Mouse (Mus musculus): ENCODE data around the gene Gmppb. TPM values are rescaled to one million over a fixed set of nuclear protein-coding genes. Genes with fewer than 3 reads are reported as not detected.
A peak's percentile ranks its signal among the peaks of the same experiment; 100 is the strongest.

The Gmppb gene
- total RNA-seq, 2 experiments from 2014 or later: 14.5 to 17.2 TPM

GRCm38 (mm10) chr9:108071801-108072200, 22.8 kb downstream of the Gmppb start:
- DNase-seq (ENCODE audit: extremely low spot score in 1 of 2, low spot score in 1 of 2): no peak

DNA sequence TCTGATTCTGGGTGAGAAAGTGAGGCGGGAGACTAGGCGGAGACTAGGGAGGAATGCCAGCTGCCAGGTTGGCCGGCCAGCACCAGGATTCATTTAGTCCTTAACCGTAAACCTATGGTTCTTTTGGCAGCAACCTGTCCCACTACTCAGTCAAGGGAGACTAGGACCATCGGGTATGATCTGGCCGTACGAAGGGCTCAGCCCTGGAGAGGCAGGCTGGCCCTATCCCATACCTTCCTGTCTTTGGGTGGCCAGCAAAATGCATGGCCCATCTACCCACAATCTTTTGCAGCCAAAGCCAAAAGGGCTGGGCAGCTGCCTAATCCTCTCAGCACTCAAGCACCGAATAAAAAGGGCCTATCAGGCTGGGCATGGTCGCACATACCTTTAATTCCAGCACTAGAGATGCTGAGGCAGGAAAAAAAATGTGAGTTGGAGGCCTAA, 23.5 kb downstream of the Gmppb start:
- DNase-seq (ENCODE audit: extremely low spot score in 1 of 2, low spot score in 1 of 2): no peak

DNA sequence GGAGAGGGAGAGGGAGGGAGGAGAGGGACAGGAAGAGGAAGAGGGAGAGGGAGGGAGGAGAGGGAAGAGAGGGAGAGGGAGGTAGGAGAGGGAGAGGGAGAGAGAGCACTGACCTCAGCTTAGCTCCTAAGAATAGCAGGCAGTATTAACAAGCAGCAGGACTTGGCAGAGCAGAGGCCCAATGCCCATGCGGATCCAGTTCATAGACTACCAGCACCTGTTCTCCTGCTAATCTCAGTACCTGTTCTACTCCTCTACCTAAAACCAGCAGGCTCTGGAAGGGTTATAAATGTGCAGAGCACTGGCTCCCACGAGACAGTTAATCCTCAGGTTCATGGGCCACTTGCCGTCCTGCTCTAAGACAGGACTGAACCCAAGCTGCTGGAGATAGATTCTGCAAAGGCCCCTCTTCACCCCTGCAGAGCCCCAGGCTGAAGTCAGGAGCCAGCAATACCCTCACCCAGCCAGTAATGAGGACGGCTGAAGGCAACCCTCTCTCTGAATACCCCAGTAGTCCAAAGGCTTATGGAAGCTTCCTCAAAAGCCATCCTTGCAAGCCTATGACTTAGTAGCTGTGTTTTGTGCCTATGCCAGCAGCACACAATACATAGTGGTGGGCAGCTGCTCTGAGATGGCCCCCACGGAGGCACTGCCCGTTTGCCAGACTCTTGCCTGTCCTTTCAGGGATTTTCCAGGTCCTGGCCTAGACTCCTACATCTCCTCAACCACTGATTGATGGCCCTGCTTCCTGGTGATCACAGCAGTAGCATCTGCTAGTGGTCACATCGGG, 24.3 kb downstream of the Gmppb start:
- no peak for DNase-seq (ENCODE audit: extremely low spot score in 1 of 2, low spot score in 1 of 2)

DNA sequence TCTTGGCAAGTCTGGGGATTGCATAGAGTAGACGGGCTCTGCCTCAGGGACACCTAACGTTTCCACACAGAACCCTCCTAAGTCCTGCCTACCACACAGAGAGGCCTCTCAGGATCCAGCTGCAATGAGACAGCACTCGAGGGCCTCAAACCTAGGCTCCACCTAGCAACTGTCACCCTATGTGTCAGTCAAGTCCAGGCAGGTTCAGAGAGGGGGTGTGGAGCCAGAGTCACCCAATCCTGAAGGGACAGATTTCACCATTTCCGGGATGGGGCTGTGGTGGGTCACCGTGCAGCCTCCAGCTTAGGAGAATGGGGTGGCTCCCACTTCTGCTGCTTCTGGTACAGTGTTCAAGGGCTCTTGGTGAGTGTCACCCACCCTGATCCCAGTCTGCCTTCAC, 31.1 kb downstream of the Gmppb start, which contains the start of gene Mst1:
Mst1 (plus strand) TSS at position 269 of the 400 bp plus-strand sequence.
- DNase-seq (ENCODE audit: extremely low spot score in 1 of 2, low spot score in 1 of 2): no peak

DNA sequence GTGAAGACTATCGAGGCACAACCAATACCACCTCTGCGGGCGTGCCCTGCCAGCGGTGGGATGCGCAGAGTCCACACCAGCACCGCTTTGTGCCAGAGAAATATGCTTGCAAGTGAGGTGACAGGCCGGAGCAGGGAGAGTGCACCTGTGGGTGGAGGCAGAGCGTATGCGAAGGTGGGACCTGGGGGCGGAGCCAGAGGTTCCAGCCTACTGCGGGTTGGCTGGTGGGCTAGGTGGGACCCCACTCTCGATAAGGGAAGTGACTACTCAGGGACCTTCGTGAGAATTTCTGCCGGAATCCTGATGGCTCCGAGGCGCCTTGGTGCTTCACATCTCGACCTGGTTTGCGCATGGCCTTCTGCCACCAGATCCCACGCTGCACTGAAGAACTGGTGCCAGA, 33.5 kb downstream of the Gmppb start:
- no peak for DNase-seq (ENCODE audit: extremely low spot score in 1 of 2, low spot score in 1 of 2)

GRCm38 (mm10) chr9:108082988-108083431, 34.0 kb downstream of the Gmppb start, which contains the start of gene Rnf123:
Gene Rnf123, minus strand, starts transcription at chr9:108083346.
- no peak for DNase-seq (ENCODE audit: extremely low spot score in 1 of 2, low spot score in 1 of 2)

- no peak for DNase-seq (ENCODE audit: extremely low spot score in 1 of 2, low spot score in 1 of 2)
Observed at GRCm38 (mm10) chr9:108083561-108083960, 34.5 kb downstream of the Gmppb start.

- DNase-seq (ENCODE audit: extremely low spot score in 1 of 2, low spot score in 1 of 2): no peak
Observed at GRCm38 (mm10) chr9:108085261-108085660, 36.2 kb downstream of the Gmppb start.

DNA sequence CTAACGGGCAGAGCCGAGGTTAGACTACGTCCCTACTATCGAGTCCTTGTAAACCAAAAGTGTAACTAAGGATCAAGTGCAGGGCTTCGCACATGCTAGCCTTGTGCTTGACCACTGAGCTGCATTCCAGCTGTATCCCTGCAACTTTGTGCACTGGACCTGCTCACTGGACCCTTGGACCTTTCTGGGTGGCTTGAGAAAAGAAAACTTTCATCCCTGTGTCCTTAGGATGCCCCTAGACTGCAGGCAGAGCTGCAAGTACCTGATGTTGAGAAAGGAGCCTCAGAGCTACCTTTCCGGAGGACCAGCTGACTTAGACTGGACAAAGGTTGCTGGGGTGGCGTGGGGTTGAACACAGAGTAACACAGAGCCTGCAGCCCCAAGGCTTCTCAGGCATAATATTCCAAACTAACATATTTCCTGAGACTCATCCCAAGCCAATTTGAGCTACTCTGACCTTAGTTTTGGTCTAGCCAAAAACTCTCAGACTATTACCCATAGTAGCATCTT, 41.6 kb downstream of the Gmppb start:
- no peak for DNase-seq (ENCODE audit: extremely low spot score in 1 of 2, low spot score in 1 of 2)

DNA sequence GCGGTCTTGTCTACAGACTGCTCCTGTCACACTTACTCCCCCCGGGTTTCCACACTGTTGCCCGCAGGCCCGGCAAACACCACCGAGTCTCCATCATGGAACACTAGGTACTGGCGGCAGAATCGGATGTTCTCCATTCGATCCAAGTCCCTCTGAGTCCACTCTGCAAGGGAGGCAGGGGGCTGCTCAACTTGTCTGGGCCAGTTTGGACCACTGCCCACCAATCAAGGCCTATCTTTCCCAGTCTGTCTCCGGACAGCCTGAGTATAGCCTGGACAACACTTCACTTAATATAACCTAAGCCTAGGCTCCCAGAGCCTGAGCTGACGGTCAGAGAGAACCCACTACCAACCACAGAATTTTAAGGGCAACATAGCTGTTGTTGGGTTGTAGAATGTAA, 44.5 kb downstream of the Gmppb start:
- no peak for DNase-seq (ENCODE audit: extremely low spot score in 1 of 2, low spot score in 1 of 2)

- DNase-seq (ENCODE audit: extremely low spot score in 1 of 2, low spot score in 1 of 2): peak; percentile 67 to 73
Observed at GRCm38 (mm10) chr9:108094184-108094941, 45.3 kb downstream of the Gmppb start, which contains the start of gene Apeh. Gene Apeh, minus strand, starts transcription at chr9:108094606.

GRCm38 (mm10) chr9:108094998-108095411, 46.0 kb downstream of the Gmppb start:
- no peak for DNase-seq (ENCODE audit: extremely low spot score in 1 of 2, low spot score in 1 of 2)

DNA sequence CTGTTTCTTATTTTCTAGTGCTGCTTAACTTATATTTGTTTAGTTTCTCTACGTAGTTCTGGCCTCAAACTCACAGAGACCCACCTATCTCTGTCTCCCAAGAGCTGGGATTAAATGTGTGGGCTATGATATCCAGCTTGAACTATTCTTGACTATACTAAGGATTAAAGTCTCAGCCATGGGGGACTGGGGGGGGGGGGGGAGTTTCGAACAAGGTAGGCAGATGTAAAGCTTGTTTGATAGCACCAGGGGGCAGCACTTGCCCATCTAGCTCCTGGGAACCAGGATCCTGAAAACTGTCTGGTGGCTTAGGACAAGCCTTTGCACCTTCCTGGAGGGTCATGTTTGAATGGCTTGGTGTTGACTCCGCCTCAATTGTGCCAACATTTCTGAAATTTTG, 46.5 kb downstream of the Gmppb start:
- peak in 1 of 2 experiments; percentile 61 for DNase-seq (ENCODE audit: extremely low spot score in 1 of 2, low spot score in 1 of 2)

DNA sequence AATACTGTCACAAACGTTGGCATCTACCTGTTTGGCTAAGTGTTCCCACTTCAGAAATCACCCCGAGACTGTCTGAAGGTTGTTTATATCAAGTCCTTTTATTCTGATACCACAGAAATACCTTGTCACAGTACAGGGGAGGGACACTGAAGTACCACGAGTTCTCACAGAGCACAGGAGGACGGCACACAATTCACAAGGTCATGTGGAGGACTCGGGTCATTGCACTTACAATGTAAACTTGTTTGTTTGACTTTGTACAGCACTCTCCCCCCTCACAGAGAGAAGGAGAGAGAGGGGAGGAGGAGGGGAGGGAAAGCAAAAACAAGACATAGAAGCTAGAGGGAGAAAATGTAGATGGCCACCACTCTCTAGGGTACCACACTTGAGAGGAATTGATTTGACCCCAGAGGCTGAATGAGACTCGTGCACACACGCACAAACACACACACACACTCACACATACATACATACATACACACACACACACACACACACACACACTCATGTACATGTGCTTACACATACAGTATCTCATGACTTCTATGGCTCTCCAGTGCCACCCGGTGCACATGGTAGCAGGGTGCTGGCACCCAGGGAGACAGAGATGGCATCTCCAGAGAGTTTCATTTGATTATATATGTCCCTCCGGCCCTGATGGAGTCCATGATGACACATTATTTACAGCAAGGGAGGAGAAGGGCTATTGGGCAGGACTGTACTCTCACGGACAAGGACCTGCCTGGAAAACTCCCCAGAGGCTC, 47.1 kb downstream of the Gmppb start:
- no peak for DNase-seq (ENCODE audit: extremely low spot score in 1 of 2, low spot score in 1 of 2)

DNA sequence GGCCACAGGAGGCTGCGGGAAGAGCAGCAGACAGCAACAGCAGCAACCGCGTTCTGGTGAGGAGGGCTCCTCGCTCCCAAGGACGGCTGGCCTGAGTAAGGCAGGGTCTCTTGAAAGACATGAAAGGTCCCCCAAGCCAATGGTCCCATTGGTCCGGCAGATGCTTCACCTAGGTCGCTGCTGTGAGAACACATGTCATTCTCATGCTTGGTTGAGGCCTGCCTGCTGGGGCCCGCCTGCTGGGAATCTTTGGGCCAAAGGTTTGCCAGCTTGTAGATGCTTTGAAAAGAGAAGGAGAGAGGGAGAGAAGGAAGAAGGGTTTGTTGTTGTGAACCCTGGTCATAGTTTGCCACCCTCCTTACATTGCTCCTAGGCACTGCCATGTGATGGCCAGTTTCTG, 50.6 kb downstream of the Gmppb start:
- no peak for DNase-seq (ENCODE audit: extremely low spot score in 1 of 2, low spot score in 1 of 2)

Small RNA genes lying within 50 kb of the gene (microRNA-seq; reads per million reads assigned to microRNA genes)
- gene Mir7088: 0 reads per million in 2 experiments

Other genes starting within 250 kb of the Gmppb start
- gene Rbm6, start 176.0 kb upstream of the Gmppb start, total RNA-seq (2021): 10 to 100 TPM; 52.3 to 59.6 TPM
- gene Mon1a, start 161.1 kb upstream of the Gmppb start, total RNA-seq (2021): 10 to 100 TPM; 24.4 to 25.1 TPM
- 1 to 10 TPM; 1.6 to 2.6 TPM for gene Mst1r, start 142.4 kb upstream of the Gmppb start, total RNA-seq (2021)
- gene Actl11, start 120.8 kb upstream of the Gmppb start, total RNA-seq (2021): not detected
- 100 to 1,000 TPM; 509 to 559 TPM for gene Camkv, start 113.6 kb upstream of the Gmppb start, total RNA-seq (2021)
- 10 to 100 TPM; 17.2 to 19.1 TPM for gene Traip, start 99.1 kb upstream of the Gmppb start, total RNA-seq (2021)
- gene Uba7, start 73.7 kb upstream of the Gmppb start, total RNA-seq (2021): 1 to 10 TPM; 3.8 to 5.2 TPM
- 1 to 10 TPM; 1.0 to 1.4 TPM for gene Gm20661, start 66.2 kb upstream of the Gmppb start, total RNA-seq (2021)
- gene Inka1, start 63.4 kb upstream of the Gmppb start, total RNA-seq (2021): 10 to 100 TPM; 12.0 to 13.6 TPM
- gene Cdhr4, start 56.7 kb upstream of the Gmppb start, total RNA-seq (2021): 1 to 10 TPM; 3.3 to 5.3 TPM
- 1 to 10 TPM in 1 of 2 experiments, not detected in 1; 3.5 TPM for gene Gm20662, start 52.9 kb upstream of the Gmppb start, total RNA-seq (2021)
- gene Ip6k1, start 46.7 kb upstream of the Gmppb start, total RNA-seq (2021): 100 to 1,000 TPM; 220 to 228 TPM
- 1 to 10 TPM; 2.0 to 2.2 TPM for gene Amigo3, start 3.9 kb downstream of the Gmppb start, total RNA-seq (2021)
- gene Mst1, start 31.2 kb downstream of the Gmppb start, total RNA-seq (2021): not detected
- 10 to 100 TPM; 95.1 to 97.3 TPM for gene Rnf123, start 34.1 kb downstream of the Gmppb start, total RNA-seq (2021)
- 10 to 100 TPM; 32.0 to 32.7 TPM for gene Apeh, start 45.4 kb downstream of the Gmppb start, total RNA-seq (2021)
- 100 to 1,000 TPM; 190 to 242 TPM for gene Bsn, start 141.1 kb downstream of the Gmppb start, total RNA-seq (2021)
- gene Dag1, start 214.7 kb downstream of the Gmppb start, total RNA-seq (2021): 10 to 100 TPM; 90.4 to 95.2 TPM
- gene Nicn1, start 241.2 kb downstream of the Gmppb start, total RNA-seq (2021): 100 to 1,000 TPM in 1 of 2 experiments, 10 to 100 TPM in 1; 93.0 to 121 TPM
- 10 to 100 TPM; 28.5 to 31.6 TPM for gene Amt, start 247.6 kb downstream of the Gmppb start, total RNA-seq (2021)